In genomic region chr10:80244791-80245399, GRCm38 (mm10) we compare ENCODE assay signal across 8 mouse cellular contexts. TPM values are rescaled to one million over a fixed set of nuclear protein-coding genes. Genes with fewer than 3 reads are reported as not detected.
A peak's percentile ranks its signal among the peaks of the same experiment; 100 is the strongest.
DNase-seq lines count a peak whose midpoint lies in the region; ATAC-seq and TF ChIP-seq lines count a peak whose summit lies in the region.

No protein-coding gene starts in this region.

- WGBS in spleen, adult 2 months, result 41% methylated on average over 5 of the region's 5 CpGs
- WGBS in forebrain, embryonic 15.5 days, result 36% methylated on average over 5 of the region's 5 CpGs
- 44% methylated on average over 5 of the region's 5 CpGs for WGBS in liver, embryonic 15.5 days (ENCODE audit: insufficient replicate concordance)

- peak; percentile 13; the same call in 1 of the 2 replicates for TF ChIP-seq CTCF in spleen, adult 2 months (IDR thresholded peaks at IDR 0.05; ENCODE audit: extremely low read depth, insufficient read depth, insufficient read length, insufficient replicate concordance)

- DNase-seq in adrenal gland, postnatal 10 days, result peak; percentile 41
- no peak for DNase-seq in adrenal gland, adult 8-10 months
- no peak for DNase-seq in spleen, adult 2 months (ENCODE audit: low read depth in 1 of 2, low spot score in 2 of 2)
- DNase-seq in spleen, postnatal 36 days (ENCODE audit: low spot score in 2 of 2), result no peak
- DNase-seq in telencephalon, adult 2 months (ENCODE audit: low read depth, low spot score), result peak; percentile 68
- no peak for DNase-seq in spleen, adult 12 weeks (ENCODE audit: low spot score)

- peaks cover 24% of the 10 kb centered on the region for H3K36me3 ChIP-seq in spleen, adult 2 months (ENCODE audit: control insufficient read depth, insufficient read depth, low read length)
- peaks cover 44% of the 10 kb centered on the region for H3K36me3 ChIP-seq in forebrain, embryonic 15.5 days
- H3K36me3 ChIP-seq in liver, embryonic 15.5 days (replicated peaks), result peaks cover 50% of the 10 kb centered on the region

- H3K9me3 ChIP-seq in forebrain, embryonic 15.5 days, result no peaks in the 10 kb centered on the region
- H3K9me3 ChIP-seq in liver, embryonic 15.5 days (replicated peaks), result no peaks in the 10 kb centered on the region

- no peak for TF ChIP-seq POLR2A in spleen, adult 2 months (IDR thresholded peaks at IDR 0.05; ENCODE audit: low read depth, low read length)

- no peak overlapping the region for H3K4me3 ChIP-seq in spleen, adult 2 months (ENCODE audit: extremely low read depth, insufficient read depth, insufficient read length)
- H3K4me3 ChIP-seq in forebrain, embryonic 15.5 days, result no peak overlapping the region
- no peak overlapping the region for H3K4me3 ChIP-seq in liver, embryonic 15.5 days (replicated peaks)

- H3K4me2 ChIP-seq in forebrain, embryonic 15.5 days (replicated peaks), result no peak overlapping the region
- no peak overlapping the region for H3K4me2 ChIP-seq in liver, embryonic 15.5 days

- no peak for ATAC-seq in forebrain, embryonic 15.5 days (replicated peaks)
- no peak for ATAC-seq in liver, embryonic 15.5 days (ENCODE audit: insufficient read depth)

- no peak overlapping the region for H3K27ac ChIP-seq in spleen, adult 2 months (ENCODE audit: insufficient read depth, low read length)
- H3K27ac ChIP-seq in forebrain, embryonic 15.5 days (replicated peaks), result peak overlapping the region; percentile 52; the same call in 1 of the 2 replicates
- H3K27ac ChIP-seq in liver, embryonic 15.5 days (replicated peaks), result no peak overlapping the region

- peaks cover 2% of the 10 kb centered on the region; the same call in 1 of the 2 replicates for H3K4me1 ChIP-seq in spleen, adult 2 months (ENCODE audit: control insufficient read depth, insufficient read depth, insufficient read length)
- peaks cover 14% of the 10 kb centered on the region for H3K4me1 ChIP-seq in forebrain, embryonic 15.5 days
- H3K4me1 ChIP-seq in liver, embryonic 15.5 days (replicated peaks), result peaks cover 33% of the 10 kb centered on the region

- no peaks in the 10 kb centered on the region for H3K27me3 ChIP-seq in spleen, adult 2 months (ENCODE audit: control insufficient read depth, insufficient read depth, low read length)
- H3K27me3 ChIP-seq in forebrain, embryonic 15.5 days, result no peaks in the 10 kb centered on the region
- no peaks in the 10 kb centered on the region for H3K27me3 ChIP-seq in liver, embryonic 15.5 days

- peak overlapping the region; percentile 40; the same call in 1 of the 2 replicates for H3K9ac ChIP-seq in forebrain, embryonic 15.5 days (replicated peaks)
- H3K9ac ChIP-seq in liver, embryonic 15.5 days, result peak overlapping the region; percentile 15; the same call in 1 of the 2 replicates

RNA-seq across cellular contexts. Expression of gene Ndufs7, which starts 4.0 kb away (rescaled TPM):
- total RNA-seq in adrenal gland, postnatal 10 days (2021), result 100 to 1,000 TPM; 470 to 572 TPM
- 100 to 1,000 TPM; 192 to 257 (median 232) TPM for total RNA-seq in adrenal gland, adult 8-10 months (2022)
- polyA plus RNA-seq in spleen, adult 2 months (2012; rRNA removed), result 314 and 402 TPM in 2 replicates
- 248 and 260 TPM in 2 replicates for polyA plus RNA-seq in forebrain, embryonic 15.5 days (2015; fragmentation: Nextera tagmentation; extraction: Ambion mirVana)
- polyA plus RNA-seq in liver, embryonic 15.5 days (2015; fragmentation: Nextera tagmentation; extraction: Ambion mirVana), result 228 and 236 TPM in 2 replicates

RNA-seq across cellular contexts. Expression of gene Gamt, which starts 15.9 kb away (rescaled TPM):
- 100 to 1,000 TPM; 164 to 167 TPM for total RNA-seq in adrenal gland, postnatal 10 days (2021)
- 100 to 1,000 TPM; 238 to 291 (median 243) TPM for total RNA-seq in adrenal gland, adult 8-10 months (2022)
- 19.7 and 23.5 TPM in 2 replicates for polyA plus RNA-seq in spleen, adult 2 months (2012; rRNA removed)
- 21.3 and 24.0 TPM in 2 replicates for polyA plus RNA-seq in forebrain, embryonic 15.5 days (2015; fragmentation: Nextera tagmentation; extraction: Ambion mirVana)
- 112 and 138 TPM in 2 replicates for polyA plus RNA-seq in liver, embryonic 15.5 days (2015; fragmentation: Nextera tagmentation; extraction: Ambion mirVana)

RNA-seq across cellular contexts. Expression of gene Dazap1, which starts 16.4 kb away (rescaled TPM):
- 100 to 1,000 TPM in 1 of 2 experiments, 10 to 100 TPM in 1; 93.6 to 121 TPM for total RNA-seq in adrenal gland, postnatal 10 days (2021)
- 100 to 1,000 TPM in 2 of 4 experiments, 10 to 100 TPM in 2; 72.3 to 125 (median 90.3) TPM for total RNA-seq in adrenal gland, adult 8-10 months (2022)
- 66.8 and 74.5 TPM in 2 replicates for polyA plus RNA-seq in spleen, adult 2 months (2012; rRNA removed)
- 70.0 and 78.4 TPM in 2 replicates for polyA plus RNA-seq in forebrain, embryonic 15.5 days (2015; fragmentation: Nextera tagmentation; extraction: Ambion mirVana)
- 26.0 and 27.2 TPM in 2 replicates for polyA plus RNA-seq in liver, embryonic 15.5 days (2015; fragmentation: Nextera tagmentation; extraction: Ambion mirVana)

RNA-seq across cellular contexts. Expression of gene Mum1, which starts 18.7 kb away (rescaled TPM):
- total RNA-seq in adrenal gland, postnatal 10 days (2021), result 10 to 100 TPM; 26.5 to 39.2 TPM
- total RNA-seq in adrenal gland, adult 8-10 months (2022), result 10 to 100 TPM; 26.5 to 41.6 (median 32.9) TPM
- polyA plus RNA-seq in spleen, adult 2 months (2012; rRNA removed), result 35.1 and 42.8 TPM in 2 replicates
- polyA plus RNA-seq in forebrain, embryonic 15.5 days (2015; fragmentation: Nextera tagmentation; extraction: Ambion mirVana), result 49.9 and 52.8 TPM in 2 replicates
- polyA plus RNA-seq in liver, embryonic 15.5 days (2015; fragmentation: Nextera tagmentation; extraction: Ambion mirVana), result 16.6 and 17.0 TPM in 2 replicates

RNA-seq across cellular contexts. Expression of gene Rps15, which starts 47.4 kb away (rescaled TPM):
- total RNA-seq in adrenal gland, postnatal 10 days (2021), result 1,000 to 10,000 TPM; 1,216 to 1,243 TPM
- 1,000 to 10,000 TPM; 1,106 to 1,181 (median 1,155) TPM for total RNA-seq in adrenal gland, adult 8-10 months (2022)
- polyA plus RNA-seq in spleen, adult 2 months (2012; rRNA removed), result 2,107 and 2,204 TPM in 2 replicates
- polyA plus RNA-seq in forebrain, embryonic 15.5 days (2015; fragmentation: Nextera tagmentation; extraction: Ambion mirVana), result 628 and 651 TPM in 2 replicates
- 501 and 527 TPM in 2 replicates for polyA plus RNA-seq in liver, embryonic 15.5 days (2015; fragmentation: Nextera tagmentation; extraction: Ambion mirVana)

Comparison
In these comparisons a context has a peak if more than half of its experiments do, and no peak if none do; other contexts are left out.
1. DNase-seq: peak in adrenal gland, postnatal 10 days (single experiment) and telencephalon, adult 2 months (single experiment); none in adrenal gland, adult 8-10 months (single experiment), spleen, adult 2 months (0 of 2), spleen, postnatal 36 days (0 of 2) and spleen, adult 12 weeks (single experiment).